Mouse (Mus musculus) urinary bladder, postnatal 10 days (tissue): ENCODE results near the gene Gcnt2.
"Not testable (repeated sequence)": the region's sequence is repeated elsewhere in the genome, so short reads cannot be mapped to it uniquely, and the experiment has no call there.

Experiments
- DNase-seq: peaks from one replicate; pipeline ENCODE4 v3.0.0; 2022; ENCODE audit warnings: low spot score

Gcnt2 gene

DNA sequence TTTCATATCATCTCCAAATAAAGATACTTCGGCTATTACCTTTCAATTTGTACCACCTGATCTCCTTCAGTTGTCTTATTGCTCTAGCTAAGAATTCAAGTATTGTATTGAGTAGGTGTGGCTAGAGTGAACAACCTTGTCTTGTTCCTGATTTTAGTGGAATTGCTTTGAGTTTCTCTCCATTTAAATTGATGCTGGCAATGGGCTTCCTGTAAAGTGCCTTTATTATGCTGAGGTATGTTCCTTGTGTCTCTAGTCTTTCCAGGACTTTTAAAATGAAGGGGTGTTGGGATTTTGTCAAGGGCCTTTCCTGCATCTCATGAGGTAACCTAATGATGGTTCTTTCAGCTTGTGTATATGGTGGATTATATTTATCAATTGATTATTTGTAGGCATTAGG, 83.5 kb downstream of the Gcnt2 start:
- no peak for DNase-seq

DNA sequence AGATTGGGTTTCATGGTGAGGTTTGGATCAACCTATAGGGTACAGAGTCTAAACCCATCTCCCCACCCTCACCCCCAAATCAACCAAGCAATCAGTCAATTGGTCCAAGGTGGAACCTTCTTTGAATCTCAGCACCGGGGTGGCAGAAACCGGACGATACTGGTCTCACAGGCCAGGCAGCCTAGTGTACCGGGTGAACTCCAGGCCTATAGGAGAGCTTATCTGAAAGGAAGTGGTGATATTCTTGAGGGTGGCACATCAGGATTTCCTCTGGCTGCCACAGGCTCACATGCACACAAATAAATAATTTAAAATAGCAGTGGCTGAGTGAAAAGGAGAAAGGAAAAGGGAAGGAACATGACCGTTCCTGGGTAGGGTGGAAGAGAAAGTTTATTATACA, 84.4 kb downstream of the Gcnt2 start:
- DNase-seq, result no peak

DNA sequence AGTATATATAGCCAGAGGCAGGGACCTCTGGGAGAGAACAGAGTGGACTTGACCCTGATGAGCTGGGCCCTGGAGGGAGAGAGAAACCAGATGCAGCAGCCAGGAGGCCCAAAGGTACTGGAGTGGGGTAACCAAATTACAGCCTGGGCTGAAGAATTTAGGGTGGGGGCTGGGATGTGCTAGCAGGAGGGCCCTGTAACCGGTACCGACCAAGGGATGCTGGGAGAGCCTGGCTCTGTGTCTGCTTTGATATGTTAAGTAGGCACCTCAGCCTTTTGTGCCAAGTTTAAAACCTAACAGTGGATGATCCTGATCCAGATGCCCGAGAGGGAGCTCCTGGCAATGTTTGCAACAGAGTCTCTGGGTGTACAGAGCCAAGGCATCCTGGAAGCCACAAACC, 84.8 kb downstream of the Gcnt2 start:
- DNase-seq, result no peak

DNA sequence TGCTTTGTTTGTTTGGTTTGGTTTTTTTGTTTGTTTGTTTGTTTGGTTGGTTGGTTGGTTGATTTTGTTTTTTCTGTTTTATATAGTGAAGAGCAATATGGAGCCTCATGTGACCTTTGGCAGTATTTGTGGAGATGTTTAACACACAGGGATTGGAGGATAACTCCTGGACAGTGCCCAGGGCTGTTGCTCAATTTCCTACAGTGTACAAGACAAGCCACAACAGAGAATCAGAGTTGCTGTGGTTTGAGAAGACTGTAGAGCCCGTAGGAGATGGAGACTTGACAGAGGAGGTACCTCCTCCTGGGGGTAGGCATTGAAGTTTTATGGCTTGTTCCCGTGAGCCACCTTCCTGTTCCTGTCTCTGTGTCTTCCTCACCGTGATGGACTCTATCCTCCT, 87.0 kb downstream of the Gcnt2 start:
- no peak for DNase-seq

DNA sequence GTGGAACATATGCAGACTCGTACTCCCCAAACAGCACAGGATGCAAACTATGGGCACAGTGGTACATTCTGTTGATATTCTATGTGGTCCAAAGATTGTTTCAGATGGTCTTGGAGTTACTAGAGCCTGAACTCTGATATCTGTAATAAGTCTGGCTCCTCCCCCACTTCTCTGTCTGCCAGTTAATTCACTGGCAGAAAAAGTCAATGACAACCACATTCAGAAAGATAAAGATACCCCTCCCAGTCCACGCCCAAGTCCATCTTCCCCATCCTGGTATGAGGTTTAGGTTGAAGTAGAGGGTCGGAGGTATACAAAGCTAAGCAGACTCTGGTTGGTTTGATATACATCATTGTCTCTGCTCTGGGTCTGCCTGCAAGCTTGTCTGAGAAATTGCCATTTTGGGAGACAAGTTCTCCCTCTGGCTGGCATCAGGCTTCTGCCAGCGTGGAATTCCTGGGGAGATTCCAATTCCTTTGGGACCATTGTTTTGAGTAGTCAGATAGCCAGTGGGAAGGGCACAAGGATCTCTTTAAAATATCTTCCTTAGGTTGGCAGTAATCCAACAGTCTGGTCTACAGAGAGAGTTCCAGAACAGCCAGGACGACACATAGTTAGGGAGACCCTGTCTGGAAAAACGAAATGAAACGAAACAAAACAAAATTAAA, 88.1 kb downstream of the Gcnt2 start:
- no peak for DNase-seq

DNA sequence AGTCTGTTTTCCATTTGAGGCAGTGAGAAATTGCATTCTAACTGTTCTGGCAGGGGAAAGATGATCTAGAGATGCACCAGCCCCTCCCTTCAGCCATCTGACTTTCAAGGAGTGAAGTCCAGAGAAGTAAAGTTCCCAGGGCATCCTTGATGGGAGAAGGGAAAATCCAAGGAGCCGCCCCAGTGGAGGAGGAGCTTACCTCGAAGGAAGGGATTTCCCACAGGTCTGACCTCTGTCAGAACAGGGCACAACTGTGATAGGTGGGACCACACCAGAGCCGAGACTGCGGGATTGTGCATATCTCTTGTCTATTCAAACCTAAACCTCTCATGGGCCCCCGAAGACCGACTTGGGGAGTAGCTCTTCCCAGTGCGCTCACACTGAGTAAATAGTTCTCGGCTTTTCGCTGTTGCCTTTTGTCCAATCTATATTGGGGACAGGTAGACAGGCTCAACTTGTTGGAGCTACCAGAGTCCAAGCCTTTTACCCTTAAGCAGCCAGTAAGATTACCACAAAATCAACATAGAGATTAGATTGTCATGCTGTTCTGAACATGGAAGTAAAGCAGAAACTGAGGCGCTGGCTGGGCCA, 91.9 kb downstream of the Gcnt2 start:
- DNase-seq, result no peak

DNA sequence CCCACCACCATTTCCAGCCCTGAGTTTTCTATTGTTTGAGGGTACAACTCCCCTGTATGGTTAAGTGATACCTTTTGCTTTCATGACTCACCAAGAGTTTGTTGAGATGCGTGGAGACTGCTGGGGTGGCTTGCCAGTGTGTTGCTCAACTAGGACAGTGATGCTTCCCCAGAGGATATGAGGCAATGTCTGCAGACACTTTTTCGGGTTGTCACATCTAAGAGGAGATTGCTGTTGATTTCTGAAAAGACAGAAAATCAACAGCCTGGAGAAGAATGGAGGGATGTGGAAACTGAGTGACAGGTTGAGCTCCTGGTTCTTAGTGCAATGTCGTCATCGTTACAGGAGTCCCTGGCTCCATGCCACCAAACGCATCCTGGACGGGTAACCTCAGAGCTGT, 93.7 kb downstream of the Gcnt2 start:
- no peak for DNase-seq

DNA sequence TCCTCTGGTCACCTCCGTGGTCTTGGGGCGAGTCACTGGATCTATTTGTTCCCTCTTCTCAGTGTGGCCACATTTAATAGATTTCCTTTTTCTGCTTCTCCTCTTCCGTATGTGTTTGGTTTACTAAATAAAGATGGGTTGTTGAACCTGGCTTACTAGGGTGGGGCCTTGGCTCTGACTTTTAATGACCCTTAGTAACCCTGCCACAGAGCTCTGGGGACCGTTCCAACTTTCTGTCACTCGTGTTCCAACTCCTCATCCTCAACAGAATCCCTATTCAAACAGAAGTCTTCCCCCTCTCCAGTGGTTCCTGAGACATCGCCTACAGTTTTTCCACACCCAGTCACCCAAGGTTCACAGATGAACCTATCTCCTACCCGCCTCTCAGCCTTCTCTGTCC, 96.2 kb downstream of the Gcnt2 start:
- DNase-seq, result no peak

DNA sequence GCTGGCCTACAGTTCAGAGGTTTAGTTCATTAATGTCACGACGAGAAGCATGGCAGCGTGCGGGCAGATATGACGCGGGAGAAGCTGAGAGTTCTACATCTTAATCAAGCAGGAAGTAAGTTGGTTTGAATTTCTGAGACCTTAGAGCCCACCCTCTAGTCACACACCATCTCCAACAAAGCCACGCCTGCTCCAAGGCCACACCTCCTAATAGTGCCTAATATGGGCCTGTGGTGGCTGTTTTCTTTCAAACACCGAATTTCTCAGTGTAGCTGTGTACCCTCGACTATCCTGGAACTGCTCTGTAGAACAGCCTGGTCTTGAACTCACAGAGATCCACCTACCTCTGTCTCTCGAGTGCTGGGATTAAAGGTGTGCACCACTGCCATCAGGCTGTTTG, 108.1 kb downstream of the Gcnt2 start:
- no peak for DNase-seq

DNA sequence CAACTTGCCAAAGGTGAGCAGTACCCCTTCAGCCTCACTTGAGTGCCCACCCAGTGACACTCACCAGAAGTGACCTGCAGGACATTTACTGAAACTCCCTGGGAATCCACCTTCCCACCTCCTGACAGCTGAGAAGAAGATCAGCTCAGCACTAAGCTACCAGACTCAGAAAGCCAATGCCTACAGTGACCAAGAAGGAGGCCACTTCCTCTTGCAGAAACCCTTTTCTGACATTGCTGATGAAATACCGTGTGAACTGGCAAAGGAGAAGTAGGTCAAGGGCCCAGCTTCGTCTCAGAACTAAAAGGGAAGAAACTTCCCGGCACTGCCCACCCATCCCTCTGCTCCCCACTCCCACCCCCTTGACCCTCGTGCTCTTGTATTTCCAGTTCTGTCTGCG, 109.0 kb downstream of the Gcnt2 start:
- DNase-seq, result no peak

DNA sequence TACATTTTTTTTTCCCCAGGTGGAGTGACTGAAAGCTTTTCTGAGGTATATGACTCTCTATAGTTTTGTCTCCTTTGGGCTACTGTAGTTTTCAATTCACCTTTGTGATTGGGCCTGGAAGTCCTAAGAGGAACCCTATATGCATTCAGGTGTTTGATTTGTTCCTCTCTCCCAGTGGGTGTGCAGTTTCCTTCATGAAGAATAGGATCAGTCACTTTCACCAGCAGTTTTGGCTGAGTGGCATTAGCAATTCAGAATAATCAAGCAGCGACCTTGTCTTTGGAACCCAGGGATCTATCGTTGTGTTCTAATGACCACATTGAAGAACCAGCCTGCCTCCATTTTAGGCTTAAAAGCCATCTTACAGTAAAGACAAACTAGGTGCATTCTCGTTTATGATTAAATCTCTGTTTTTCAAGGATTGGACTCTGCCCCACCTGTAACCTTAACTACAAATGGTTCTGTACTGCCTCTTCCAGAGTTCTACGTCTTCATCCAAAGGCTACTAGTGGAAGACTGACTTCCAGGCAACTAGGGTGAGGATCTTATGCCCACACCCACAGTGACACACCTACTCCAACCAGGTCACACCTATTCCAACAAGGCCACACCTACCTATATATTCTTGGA, 110.3 kb downstream of the Gcnt2 start:
- no peak for DNase-seq

DNA sequence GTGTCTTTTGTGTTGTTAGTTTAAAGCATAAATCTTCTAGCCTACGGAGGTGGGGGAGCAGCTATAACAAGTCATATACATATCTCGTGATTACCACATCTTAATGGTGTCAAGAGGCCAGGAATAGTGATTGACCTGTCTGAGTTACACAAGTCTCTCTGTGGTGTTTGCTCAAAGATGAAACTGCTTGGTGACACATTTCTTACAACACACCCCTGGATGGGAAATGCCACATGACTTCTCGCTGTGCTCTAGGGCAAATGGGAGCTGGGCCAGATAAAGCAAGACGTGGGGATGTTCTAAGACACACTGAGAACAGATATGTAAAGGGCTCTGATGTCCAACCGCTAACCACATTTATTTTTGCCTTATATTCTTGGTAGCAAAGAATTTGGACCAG, 111.7 kb downstream of the Gcnt2 start:
- DNase-seq, result no peak

DNA sequence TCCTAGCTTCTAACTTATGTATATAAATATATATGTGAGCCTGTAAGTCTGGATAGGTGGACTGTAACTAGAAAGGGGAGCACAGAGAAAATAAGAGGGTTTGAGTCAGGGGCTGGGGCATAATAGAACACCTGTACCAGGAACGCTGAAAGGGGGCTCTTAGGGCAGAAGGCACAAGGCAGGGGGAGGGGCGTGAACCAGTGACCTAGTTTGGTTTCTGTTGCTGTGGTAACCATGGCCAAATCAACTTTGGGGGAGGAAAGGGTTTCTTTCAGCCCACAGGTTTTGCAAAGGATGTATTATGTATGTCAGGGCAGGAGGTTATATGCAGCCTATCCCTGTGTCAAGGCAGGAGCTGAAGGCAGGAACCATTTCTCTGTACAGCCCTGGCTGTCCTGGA, 112.3 kb downstream of the Gcnt2 start:
- DNase-seq, result no peak

DNA sequence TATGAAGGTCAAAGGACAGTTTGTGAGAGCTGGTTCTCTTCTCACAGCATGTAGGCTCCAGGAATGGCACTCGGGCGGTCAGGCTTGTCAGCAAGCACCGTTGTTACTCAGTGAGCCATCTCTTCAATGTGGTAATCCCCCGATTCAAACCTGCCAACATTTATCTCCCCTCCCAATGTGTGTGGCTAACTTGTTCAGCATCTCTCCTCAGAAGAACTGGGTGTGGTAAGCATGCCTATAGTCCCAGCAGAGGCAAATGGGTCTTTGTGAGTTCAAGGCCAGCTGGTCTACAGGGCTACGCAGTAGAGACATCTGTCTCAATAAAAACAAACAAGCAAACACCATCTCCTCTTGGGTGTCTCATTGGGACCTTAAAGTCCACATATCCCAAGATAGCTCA, 113.4 kb downstream of the Gcnt2 start:
- DNase-seq, result no peak

DNA sequence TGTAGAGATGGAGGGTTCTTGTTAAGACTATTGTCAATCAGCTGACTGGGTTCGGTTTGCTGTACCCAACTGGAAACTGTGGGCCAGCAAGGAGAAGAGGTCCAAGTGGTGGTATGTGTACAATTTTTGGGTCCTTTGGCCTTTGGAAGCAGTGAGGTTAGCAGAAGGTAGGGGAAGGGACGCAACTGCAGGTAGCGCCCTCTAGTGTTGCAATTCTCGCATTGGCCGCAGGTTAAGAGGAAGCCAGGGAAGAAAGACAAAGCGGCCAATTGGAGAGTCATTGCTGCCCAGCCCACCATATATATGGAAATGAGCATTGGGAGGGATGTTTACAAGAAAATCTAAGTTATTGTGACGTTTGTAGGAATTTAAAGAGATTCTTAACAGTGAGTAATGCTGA, 118.1 kb downstream of the Gcnt2 start:
- no peak for DNase-seq

DNA sequence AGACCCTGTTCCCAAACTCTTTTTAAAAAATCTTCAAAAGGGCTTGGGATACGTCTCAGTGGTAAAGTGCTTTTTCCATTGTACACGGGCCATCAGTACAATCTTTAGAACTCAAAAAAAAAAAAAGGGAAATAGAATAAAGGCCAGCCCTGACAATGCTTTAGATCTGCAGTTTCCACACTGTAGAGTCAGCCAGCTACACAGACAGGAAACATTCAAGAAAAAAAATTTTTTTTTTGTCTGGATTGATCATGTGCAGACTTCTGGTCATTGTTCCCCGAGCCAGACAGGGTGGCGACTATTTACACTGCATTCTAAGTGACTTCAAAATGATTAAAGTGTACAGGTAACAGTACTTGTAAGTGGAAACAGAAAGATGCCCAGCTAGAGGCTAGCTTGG, 119.1 kb downstream of the Gcnt2 start:
- no peak for DNase-seq

DNA sequence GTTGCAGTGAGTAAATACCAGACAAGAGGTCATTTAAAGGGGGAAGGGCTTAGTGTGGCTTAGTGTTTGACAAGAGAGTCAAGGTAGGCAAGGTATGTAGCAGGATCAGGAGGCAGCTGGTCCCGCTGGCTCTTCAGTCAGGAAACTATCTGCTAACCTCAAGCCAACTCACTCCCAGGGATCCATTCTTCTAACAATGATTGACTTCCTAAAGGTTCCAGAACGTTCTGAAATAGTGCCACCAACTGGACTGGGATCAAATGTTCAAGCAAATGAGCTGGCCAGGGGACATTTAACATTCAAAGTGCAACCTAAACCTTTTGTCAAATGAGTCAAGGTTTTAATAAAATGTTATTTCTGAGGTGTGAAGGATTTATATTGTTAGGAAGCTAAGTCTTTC, 119.8 kb downstream of the Gcnt2 start:
- no peak for DNase-seq

DNA sequence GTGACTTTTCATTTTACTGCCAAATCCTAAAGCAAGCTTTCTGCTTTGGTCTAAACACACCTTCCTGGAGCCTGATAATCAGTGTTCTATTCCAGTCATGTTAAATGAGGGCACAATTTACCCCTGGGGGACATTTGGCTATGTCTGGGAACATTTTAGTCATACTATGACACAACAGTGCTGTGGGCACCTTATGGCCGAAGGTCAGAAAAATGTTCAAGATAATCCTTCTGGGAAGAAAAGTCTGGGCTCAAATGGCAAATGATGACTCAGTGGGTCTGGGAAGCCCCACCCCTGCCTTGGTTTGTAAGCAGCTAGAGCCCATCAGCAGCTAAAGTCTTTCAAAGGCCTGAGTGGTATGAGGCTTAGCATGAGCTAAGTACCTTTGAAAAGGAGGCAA, 123.2 kb downstream of the Gcnt2 start:
- no peak for DNase-seq

DNA sequence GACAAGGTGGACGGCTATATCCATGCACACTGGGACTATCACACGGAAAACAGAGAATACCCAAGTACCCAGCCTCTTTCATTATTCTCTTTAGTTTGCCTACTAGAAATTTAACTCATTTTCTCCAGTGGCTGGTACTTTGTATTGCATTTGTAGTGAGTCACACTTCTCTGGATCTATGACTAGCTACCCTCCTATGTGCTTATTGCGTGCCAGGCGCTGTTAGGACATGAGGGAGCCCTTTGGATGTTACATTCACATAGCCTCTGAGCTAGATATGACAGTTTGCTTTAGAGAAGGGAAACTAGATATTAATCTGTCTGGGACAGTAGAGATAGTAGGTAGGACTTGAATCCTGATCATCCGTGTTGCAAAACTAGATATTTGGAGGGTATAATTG, 126.5 kb downstream of the Gcnt2 start:
- DNase-seq, result no peak

DNA sequence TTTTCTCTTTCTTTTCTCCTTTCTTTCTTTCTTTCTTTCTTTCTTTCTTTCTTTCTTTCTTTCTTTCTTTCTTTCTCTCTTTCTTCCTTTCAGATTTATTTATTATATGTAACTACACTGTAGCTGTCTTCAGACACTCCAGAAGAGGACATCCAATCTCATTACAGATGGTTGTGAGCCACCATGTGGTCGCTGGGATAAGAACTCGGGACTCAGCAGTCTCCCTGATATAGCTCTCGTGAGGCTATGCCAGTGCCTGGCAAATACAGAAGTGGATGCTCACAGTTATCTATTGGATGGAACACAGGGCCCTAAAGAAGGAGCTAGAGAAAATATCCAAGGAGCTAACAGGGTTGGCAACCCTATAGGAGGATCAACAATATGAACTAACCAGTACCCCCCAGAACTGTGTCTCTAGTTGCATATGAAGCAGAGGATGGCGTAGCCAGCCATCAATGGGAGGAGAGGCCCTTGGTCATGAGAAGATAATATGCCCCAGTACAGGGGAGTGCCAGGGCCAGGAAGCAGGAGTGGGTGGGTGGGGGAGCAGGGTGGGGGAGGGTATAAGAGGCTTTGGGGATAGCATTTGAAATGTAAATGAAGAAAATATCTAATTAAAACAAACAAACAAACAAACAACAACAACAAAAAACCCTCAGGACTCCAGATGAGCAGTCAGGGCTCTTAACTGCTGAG, 128.2 kb downstream of the Gcnt2 start:
- not testable (repeated sequence) for DNase-seq

DNA sequence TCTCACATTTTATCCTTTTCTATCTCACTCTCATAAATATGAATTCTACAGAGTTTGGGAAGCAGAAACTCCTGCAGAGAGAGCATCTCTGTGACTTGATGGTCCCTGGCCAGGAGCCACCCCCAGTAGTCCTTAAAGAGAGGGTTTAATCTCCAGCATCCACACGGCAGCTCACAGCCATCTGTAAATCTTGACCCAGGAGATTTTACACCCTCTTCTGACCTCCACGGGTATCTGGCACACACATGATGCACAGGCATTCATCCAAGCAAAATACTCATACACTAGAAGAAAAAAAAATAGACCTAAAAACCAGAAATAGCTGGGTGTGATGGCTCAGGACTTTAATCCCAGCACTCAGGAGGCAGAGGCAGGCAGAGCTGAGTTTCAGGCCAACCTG, 128.9 kb downstream of the Gcnt2 start:
- no peak for DNase-seq

DNA sequence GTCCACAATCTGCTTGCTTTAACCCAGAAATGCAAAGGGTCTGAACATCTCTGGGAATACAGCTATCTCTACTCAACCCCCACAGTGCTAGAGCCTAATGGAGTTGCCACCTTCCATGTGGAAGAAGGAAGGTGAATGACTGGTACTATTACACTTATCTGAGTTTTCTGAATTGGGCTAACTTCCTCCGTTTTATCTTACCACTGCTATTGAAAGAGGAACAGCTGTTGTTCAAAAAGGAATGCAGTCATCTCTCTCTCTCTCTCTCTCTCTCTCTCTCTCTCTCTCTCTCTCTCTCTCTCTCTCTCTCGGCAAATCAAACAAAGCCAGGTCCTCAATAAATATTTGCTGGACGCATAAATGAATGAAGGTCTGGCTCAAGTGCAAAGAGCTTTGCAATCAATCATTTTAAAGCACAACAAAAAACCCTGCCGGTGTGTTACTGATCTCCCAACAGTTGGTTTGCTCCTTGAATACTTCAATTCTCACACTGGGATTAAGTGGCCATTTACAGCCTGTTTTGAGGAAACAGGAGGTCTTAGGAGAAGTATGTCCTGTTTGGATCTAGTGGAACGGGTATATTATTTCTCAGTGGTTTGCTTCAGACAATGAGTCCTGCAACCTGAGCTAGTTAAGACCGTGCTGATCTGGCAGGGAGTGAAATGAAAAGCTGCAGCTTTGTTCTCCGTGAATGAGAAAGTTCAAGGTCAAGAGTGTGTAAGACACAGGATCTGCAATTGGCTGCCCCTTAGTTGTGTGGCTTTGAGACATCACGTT, 135.1 kb downstream of the Gcnt2 start:
- DNase-seq, result no peak

DNA sequence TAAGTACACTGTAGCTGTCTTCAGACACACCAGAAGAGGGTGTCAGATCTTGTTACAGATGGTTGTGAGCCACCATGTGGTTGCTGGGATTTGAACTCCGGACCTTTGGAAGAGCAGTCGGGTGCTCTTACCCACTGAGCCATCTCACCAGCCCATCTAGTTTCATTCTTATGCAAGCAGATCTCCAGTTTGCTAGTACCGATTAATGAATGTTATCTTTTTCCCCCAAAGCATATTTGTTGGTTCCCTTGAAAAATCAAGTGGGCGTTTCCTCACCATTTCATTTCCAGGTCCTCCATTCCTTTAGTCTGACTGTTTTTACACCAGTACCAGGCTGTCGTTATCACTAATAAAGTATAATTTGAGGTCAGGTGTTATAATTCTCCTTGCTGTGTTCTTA, 139.0 kb downstream of the Gcnt2 start:
- not testable (repeated sequence) for DNase-seq
